Mouse (Mus musculus) R1 (cell line): ENCODE measurements around the gene Sowaha.
A peak's percentile ranks its signal among the peaks of the same experiment; 100 is the strongest.

Experiments used
- DNase-seq: peaks from one replicate; pipeline ENCODE4 v3.0.0-alpha.2; 2018; ENCODE audit warnings: low read depth, low spot score

Gene Sowaha

DNA sequence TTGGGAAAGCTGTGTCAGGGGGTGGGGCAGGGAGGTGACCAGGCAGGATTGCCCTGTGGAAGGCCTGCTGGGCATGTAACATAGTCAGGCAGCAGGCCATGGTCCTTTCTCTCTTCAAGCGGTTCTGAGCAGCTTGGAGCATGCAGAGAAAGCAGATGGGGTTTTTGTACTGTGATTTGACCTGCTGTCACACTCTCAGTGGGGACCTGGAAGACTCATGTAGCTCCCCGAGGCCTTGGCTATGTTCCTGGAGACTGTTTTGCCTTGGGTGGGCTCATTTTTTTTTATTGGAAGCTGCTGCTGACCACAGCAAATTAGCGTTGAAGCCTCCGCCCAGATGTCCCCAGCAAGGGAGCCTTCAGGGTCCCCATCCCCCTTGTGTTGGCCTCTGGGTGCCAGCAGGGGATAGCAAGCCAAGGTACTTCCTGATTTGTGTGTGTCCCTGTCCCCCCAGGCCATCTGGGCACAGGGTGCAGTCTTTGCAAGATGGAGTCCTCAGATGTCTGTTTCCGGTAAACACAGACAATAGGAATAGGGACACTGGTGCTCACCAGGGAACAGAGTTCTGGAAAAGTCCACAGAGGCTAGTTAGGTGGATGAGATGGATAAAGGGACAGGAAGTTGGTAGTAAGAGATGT lies 25.1 kb upstream of the Sowaha start:
- no peak for DNase-seq

GRCm38 (mm10) chr11:53504376-53504775 lies 24.3 kb upstream of the Sowaha start:
- no peak for DNase-seq

GRCm38 (mm10) chr11:53503738-53504137 lies 23.7 kb upstream of the Sowaha start:
- DNase-seq = no peak

- no peak for DNase-seq
These were observed 22.1 kb upstream of the Sowaha start for GRCm38 (mm10) chr11:53502039-53502765.

DNA sequence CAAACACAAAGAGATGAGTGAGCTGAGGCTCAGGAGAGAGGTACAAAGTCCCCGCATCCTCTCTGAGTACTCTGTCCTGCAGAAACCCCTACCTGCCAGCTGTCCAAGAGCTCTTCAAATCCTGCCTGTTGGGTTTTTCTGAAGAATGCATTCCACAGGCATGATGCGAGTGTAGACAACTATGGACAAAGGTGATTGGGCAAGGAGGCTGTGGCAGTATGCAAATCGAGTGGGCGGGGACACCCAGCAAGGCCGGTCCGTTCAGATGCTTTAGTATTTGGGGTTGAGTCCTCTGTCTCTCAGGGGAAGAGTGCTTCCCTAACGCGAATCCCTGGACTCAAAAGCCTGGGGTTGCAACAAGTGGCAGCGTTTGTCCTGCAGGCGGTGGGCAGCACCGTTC lies 20.5 kb upstream of the Sowaha start:
- peak; percentile 75 for DNase-seq

DNA sequence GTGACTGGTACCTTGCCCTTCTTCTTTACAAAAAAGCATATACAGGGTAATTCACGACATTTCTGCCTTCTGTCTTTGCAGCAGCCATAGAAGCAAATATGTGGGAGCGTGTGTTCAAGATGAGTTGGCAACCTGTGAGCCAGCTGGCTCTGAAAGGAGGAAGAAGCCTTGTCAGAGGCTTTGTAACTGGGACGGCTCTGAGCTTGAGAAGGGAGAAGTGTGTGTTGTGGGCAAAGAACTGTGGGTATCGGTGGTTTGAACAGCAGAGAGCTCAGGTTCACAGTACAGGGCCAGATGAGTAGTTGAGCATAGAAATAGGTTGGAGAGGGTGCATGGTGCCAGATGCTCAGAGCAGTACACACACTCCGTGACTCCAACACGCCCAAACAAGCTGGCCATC lies 16.9 kb upstream of the Sowaha start:
- DNase-seq = no peak

DNA sequence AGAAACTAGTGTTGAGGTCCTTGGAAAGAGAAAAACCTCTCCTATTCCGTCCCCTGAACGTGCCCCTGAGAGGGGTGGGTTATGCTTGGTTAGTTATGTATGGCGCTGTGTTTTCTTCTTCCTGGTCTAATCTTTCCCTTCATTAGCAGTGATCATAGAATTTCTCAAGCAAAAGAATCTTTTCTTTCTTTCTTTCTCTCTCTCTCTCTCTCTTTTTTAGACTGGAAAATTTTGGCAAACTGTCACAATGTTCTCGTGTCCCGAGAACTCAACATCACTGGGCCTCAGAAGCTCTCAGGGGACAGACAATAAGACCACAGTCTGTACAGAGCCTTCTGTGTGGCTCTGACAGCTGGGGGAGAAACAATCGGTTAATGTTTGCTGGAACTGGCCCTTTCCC lies 15.3 kb upstream of the Sowaha start:
- no peak for DNase-seq

GRCm38 (mm10) chr11:53493243-53493955 lies 13.3 kb upstream of the Sowaha start:
- peak; percentile 16 for DNase-seq

GRCm38 (mm10) chr11:53491954-53492401 lies 11.9 kb upstream of the Sowaha start:
- DNase-seq = no peak

- no peak for DNase-seq
These were observed 9.3 kb upstream of the Sowaha start for GRCm38 (mm10) chr11:53489421-53489820.

DNA sequence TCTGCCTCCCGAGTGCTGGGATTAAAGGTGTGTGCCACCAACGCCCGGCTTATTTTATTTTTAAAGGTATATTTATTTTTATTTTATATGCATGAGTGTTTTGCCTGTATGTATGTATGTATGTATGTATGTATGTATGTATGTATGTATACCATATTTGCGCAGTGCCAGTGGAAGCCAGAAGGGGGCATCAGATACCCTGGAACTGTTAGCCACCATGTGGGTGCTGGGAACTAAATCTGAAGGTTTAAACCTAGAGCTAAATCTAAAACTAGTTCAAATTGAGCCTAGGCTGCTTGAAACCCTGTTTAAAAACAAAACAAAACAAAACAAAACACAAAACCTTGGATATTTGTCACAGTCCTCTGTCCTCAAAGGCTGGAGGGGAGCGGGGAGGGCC lies 8.9 kb upstream of the Sowaha start:
- peak; percentile 53 for DNase-seq

DNA sequence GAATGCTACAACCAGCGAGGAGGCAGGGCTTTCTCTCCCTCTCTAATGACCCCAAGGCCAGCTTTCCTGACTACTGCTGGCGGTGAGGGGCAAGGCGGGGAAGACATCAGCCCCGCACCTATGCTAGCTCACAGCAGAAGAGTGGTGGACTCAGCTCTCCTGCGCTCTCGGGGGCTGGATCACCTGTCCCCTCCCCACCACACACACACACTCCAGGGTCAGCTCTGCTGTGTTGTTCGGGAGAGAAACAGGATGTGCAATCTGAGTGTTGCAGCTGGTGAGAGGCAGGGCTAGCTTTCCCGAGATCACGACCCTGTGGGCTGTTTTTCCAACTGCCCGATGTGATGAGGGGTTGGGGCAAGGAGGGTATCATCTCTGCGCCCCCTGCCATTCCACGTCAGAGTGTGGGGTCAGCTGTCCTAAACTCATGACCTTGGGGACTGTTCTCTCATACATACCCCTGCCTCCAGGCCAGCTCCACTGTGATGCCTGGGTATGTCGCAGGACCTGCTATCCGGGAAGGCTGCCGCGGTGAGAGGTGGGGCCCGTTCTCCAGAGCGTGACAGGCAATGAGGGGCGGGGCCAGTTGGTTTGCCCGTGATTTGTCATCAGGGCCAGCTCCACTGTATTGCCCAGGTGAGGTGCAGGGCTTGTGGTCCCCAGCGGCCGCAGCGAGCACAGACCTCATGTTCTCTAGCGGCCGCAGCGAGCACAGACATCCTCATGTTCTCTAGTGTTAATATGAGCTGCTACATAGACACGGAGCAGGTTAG lies 6.9 kb upstream of the Sowaha start:
- DNase-seq = peak; percentile 37

- no peak for DNase-seq
These were observed 6.3 kb upstream of the Sowaha start for GRCm38 (mm10) chr11:53486351-53486750.

- DNase-seq = peak; percentile 66
These were observed 5.6 kb upstream of the Sowaha start for GRCm38 (mm10) chr11:53485719-53486118.

DNA sequence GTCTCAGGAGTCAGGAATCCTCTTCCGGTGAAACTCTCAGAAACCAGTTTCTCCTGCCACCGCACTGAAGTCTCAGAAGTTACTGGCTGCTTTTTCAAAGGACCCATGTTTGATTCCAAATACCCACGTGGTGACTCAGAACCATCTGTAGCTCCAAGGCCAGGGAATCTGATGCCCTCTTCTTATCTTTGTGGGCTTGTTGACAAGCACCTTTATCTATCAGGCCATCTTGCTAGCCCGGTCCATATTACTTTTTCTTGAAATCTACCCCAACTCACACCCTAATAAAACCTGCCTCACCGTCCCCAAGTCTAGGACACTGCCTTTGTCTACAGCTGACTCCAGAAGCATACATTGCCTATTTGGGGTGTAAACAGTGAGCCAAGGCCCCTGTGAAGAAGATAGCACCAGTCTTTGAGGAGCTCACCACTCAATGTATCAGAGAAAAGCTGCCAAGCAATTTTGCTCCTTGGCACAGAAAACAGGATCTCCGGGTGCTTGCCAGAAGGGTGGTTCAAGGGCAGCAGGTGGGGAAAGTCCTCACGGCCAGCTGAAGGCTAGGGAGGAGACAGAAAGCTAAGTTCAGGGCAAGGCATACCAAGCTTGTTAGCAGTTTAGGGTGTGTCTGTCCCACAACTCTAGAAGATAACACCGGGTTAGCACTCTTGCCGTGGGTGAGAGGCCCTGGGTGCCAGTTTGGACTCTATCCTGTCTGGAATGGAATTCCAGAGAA lies 3.3 kb upstream of the Sowaha start:
- DNase-seq = no peak

- DNase-seq = no peak
These were observed 1.1 kb upstream of the Sowaha start for GRCm38 (mm10) chr11:53481088-53481730.

DNA sequence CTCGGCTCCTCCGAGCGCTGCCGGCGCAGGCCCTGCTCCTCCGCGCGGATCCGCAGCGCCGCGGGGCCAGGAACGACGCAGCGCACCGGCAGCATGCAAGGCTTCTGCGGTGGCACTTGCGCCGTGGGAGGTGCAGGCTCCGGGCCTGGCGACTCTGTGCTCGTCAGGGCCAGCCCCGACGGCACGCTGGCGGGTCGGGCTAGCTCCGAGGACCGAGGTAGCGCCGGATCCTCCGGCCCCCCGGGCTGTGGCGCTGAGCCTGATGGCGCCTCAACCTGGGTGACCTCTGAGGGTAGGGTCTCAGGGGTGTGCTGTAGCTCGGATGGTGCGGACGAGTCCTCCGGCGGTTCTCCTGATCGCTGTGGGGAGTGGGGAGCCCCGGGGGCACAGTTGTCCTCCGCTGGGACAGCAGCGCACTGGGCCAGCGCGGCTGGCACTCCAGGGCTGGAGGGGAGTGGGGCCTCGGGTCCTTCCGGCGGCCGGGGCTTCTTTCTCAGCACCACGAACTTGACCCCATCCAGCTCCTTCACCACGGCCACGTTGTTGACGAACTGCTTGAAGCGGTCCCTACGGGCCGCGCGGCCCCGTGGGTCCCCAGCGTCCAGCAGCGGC lies 797 bp downstream of the Sowaha start:
- peak; percentile 51 for DNase-seq

DNA sequence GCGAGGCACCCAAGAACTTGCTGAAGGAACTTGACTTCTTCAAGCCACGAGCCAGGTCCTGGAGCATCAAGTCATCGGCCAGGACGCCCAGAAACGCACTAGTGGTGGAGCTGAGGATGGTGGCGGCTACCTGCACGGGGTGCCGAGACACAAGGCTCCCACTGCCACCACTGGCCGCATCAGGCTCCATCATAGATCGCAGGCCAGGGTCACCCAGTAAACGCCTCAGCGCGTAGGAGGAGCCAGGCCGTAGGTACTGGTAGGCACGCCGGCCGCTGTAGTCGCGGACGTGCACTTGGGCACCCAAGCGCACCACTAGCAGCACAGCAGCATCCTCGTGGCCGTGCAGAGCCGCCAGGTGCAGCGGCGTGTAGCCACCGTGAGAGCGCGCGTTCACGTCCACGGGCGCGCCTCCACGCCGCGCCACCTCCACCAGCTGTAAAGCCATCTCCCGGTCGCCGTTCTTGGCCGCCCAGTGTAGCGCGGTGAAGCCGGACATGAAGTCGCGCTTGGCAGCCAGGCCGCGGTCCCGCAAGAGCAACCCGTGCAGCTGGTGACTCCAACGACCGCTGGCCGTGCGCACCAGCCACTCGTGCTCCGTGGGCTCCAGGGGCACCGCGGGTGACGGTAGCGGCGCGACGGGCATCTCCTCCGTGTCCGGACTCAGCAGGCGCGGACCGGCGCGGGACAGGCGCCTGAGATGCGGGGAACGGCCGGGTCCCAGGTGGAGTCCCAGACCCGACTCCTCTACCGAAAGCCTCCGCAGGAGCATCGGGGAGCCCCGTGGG lies 1.5 kb downstream of the Sowaha start:
- DNase-seq = peak; percentile 55

GRCm38 (mm10) chr11:53477833-53478232 lies 2.2 kb downstream of the Sowaha start:
- peak; percentile 16 for DNase-seq
